Mouse (Mus musculus): ENCODE data around the gene Gm20708. TPM values are rescaled to one million over a fixed set of nuclear protein-coding genes. Genes with fewer than 3 reads are reported as not detected.
A peak's percentile ranks its signal among the peaks of the same experiment; 100 is the strongest.
"Not testable (repeated sequence)": the region's sequence is repeated elsewhere in the genome, so short reads cannot be mapped to it uniquely, and the experiment has no call there.

The Gm20708 gene
- total RNA-seq, 4 experiments from 2014 or later = 0.46 to 1.2 (median 1.1) TPM; not detected in 1

DNA sequence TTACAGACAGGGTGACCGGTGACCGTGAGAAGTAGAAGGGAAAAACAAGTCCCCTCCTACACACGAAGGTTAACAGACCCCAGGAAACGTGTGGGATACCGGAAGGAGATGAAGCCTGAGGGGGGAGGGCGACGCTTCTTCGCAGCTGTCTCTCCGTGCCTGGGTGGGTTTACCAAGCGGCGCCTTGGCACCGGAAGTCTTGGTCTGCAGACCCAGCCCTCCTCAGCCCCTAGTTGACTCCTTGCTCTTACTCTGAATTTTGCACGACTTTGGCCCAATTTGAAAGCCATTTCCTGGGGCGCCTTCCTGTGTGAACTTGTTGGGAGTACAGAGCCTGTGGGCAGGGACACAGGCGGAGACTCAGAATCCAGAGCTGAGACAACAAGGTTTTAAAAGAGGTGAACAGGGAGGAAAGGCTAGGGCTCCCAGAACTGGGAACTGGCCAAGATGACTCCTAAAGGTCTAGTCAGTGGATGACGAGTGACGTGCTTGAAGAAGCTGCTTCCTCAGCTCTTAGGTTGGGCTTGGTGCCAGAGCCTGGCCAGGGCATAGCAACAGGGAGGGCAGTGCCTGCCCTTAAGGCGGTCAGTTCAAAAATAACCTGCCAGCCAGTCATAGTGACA is 28.2 kb upstream of the Gm20708 start:
- peak in 1 of 2 experiments; percentile 67 for DNase-seq (ENCODE audit: low spot score in 2 of 2)

DNA sequence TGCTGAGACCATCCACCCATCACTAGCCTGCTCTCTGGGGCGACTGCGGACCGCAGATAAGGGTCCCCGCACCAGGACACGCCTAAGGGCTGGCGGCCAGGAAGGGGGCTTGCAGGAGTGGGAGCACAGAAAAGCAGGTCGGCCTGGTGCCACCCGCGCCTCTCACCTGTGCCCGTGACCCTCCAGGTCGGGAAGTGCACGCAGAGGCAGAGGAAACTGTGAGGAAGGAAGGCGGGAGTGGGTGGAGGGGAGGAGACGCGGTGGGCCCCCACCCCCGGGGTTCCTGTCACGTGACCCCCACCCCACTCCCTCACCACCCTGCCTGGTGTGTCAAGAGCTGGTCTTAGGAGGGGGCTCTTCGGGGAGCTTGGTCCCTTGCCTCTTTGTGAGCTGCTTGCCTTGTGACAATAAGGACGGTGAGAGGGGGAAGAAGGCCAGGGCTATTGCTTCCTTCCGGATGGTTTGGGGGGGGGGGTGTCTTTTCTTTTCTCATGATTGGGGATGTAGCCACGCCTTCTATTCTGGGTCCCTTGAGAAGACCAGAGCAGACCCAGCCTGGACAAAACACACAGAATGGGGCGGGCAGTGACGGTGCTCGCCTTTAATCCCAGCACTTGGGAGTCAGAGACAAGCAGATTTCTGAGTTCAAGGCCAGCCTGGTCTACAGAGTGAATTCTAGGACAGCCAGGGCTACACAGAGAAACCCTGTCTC is 27.3 kb upstream of the Gm20708 start, which contains the start of the genes Tmc8 and Tmc6:
Gene Tmc8, plus strand, starts transcription at position 84 of the 712 bp plus-strand sequence.
Gene Tmc6, minus strand, starts transcription at position 206 of the 712 bp plus-strand sequence.
- no peak for DNase-seq (ENCODE audit: low spot score in 2 of 2)

DNA sequence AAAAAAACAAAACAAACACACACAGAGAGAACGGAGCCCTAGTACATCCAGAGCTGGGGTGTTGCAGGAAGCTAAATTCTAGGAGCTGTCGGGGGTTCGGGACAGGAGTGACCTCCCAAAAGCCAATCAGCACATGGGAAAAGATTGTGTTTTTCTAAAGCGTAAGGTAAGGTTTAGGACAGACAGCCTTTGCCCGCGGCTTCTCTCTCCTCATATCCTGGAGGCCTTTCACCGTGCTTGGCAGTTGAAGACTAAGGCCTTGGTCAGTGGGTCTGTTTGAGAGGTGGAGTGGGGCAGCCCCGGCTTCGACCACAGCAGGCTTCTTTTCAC is 26.8 kb upstream of the Gm20708 start:
- no peak for DNase-seq (ENCODE audit: low spot score in 2 of 2)

DNA sequence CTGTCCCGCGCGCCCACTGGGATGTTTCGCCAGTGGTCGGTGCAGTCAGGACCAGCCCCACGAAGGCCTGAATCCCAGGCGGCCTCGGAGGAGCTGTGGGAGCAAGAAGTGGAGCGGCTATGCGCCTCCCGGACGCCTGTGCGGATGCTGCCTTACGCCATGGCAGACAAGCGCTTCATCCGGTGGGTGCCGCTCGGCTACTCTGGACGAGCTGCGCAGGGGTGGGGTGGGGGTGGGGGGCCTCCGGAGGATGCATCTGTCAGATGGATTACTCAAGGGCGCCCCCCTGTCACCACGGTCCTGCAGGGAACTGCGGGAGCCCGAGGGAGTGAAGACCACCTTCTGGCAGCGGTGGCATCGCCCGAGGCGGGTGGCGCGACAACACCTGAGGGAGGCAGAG is 26.4 kb upstream of the Gm20708 start:
- no peak for DNase-seq (ENCODE audit: low spot score in 2 of 2)

DNA sequence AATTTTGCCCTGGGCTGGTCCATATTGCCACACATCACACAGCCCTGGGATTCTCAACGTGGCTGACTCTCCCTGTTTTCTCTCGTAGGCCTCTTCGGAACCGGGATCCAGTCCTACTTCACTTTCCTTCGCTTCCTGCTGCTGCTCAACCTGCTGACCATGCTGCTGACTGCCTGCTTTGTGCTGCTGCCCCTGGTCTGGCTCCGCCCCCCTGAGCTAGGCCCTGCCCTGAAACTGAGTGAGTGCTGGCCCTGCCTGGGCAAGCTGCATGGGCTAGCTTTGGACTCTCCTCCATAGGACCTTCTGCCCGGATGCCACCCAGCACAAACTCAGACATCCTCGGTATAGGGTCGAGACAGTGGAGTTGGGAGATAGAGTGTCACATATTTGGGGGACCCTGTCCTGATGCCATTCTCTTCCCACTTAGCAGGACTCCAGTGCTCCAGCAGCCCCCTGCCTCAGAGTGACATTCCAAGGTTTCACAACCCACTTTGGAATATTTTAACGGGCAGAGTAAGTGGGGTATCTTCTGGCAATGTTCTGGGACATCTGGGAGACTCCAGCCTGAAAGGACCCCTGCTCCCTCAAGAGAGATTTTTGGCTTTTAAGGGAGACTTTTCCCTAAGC is 25.7 kb upstream of the Gm20708 start:
- no peak for DNase-seq (ENCODE audit: low spot score in 2 of 2)

DNA sequence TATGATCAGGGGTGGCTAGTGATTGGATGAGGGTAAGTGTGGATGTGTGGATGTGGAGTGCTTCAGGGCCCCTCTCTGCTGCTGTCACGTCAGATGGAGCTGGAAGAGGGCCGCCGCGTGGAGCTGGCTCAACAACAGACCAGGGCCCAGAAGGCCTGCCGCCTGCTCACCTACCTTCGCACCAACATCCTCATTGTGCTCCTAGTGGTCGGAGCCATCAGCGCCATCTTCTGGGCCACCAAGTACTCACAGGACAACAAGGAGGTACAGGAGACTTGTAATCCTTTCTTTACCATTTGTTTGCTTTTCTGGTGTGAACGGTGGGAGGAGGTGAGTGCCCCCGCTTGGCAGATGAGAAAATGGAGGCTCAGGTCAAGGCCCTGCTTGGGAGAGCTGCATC is 23.2 kb upstream of the Gm20708 start:
- peak in 1 of 2 experiments; percentile 48 for DNase-seq (ENCODE audit: low spot score in 2 of 2)

DNA sequence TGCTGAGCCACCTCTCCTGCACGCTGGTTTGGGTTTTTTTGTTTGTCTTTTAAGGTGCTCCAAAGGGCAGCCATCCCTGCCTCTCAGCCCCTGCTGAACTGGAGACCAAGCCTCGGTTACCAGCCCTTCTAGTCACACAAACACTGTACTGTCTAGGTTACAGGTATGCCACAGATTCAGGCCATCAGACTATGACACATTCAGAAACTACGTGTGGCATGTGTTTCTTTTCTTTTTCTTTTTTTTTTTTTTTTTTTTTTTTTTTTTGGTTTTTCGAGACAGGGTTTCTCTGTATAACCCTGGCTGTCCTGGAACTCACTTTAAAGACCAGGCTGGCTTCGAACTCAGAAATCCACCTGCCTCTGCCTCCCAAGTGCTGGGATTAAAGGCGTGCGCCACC is 21.0 kb upstream of the Gm20708 start:
- DNase-seq (ENCODE audit: low spot score in 2 of 2) = not testable (repeated sequence)

DNA sequence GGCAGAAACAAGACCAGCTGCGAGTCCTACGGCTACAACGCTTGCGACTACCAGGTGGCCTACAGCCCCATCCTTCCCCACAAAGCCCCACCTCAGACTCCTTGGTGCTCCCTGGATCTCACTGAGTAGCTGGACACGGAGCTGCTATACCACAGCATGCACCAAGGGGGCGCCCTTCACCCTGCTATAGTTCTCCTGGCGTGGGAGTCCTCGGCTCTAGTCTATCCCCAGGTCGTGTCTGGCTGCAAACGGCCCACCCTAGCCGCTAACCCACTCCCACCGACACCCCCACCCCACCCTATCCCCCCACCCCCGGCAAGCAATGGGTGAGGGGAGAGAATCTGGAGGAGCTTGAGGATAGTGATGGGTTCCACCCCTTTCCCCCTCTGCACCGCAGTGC is 19.2 kb upstream of the Gm20708 start:
- peak in 1 of 2 experiments; percentile 68 for DNase-seq (ENCODE audit: low spot score in 2 of 2)

DNA sequence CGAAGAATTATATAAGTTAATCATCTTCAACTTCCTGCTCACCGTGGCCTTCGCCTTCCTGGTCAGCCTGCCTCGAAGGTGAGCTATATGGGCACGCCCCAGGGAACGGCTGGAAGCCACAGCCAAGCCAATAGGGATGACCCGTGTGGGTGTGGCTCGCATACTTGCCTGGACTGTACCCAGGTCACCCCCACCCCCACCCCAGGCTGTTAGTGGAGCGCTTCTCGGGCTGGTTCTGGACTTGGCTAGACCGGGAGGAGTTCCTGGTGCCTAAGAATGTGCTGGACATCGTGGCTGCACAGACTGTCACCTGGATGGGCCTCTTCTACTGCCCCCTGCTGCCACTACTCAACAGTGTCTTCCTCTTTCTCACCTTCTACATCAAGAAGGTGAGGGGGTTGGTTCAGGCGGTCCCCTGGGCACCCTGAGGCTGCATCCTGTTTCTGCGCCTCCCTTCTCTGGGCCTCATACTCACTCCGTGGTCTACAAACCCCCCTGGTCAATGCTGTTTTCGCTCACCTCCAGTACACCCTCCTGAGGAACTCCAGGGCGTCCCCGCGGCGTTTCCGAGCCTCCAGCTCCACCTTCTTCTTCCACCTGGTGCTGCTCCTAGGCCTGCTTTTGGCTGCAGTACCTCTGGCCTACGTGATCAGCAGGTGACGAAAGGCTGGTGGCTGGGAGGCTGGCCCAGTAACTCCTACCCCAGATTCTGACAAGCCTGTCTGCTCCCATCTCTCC is 18.6 kb upstream of the Gm20708 start:
- no peak for DNase-seq (ENCODE audit: low spot score in 2 of 2)

DNA sequence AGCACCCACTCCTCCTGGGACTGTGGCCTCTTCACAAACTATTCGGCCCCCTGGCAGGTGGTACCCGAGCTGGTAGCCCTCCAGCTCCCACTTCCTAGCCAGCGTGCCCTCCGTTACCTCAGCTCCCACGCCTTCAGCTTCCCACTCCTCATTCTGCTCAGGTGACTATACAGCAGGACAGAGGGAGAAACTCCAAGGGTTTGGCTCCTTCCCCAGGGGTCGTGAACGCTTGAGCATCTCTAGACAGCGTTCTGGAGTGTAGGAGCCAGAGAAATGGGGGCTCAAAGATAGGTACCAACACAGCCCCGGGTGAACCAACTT is 18.1 kb upstream of the Gm20708 start:
- DNase-seq (ENCODE audit: low spot score in 2 of 2) = no peak

DNA sequence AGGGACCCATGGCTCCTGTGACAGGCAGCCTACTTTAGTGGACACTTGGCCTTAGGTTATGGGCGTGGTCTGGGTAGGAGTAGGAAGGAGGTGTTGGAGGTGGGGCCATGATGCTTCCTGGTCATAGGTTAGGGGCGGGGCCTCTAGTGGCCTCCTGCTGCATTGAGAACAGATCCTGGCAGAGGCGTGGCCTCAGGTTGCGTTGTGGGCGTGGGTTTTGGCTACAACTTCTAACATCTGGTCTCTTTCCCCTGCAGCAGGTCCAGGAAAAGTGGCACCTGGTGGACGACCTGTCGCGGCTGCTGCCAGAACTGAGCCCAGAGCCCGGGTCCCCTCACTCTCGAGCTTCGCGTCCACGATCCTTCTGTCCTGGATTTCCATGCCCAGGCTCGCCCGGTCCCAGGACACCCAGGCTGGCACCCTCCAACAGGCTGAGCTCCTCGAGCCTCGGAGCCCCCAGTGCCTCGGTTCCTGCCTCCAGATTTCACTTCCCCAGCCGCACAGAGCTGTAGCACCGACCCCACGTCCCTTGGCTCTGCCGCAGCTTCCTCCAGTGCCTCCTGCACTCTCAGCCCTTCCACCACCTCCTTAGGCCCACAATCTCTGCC is 17.1 kb upstream of the Gm20708 start:
- DNase-seq (ENCODE audit: low spot score in 2 of 2) = no peak

DNA sequence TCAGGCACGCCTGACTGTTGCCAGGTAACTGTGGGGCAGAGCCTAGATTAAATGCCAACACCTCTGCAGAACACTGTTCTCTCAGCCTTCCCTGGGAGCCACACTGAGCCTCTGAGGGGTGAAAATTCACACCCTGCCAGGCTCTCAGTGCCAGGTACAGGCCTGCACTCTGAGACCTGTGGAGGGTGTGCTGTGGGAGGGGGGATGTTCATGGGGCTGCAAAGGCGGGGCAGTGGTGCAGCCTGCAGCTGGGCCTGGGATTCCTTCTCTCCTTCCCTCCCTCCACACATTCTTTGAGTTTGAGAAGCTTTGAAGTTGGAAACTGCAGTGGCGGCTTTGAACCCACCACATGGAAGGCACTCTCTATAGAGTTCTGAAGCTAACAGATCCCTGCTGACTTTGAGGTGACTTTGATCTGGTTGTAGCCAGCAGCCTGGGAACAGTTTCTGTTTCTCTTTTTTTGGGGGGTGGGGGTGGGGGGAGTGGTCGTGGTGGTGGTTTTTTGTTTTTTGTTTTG is 15.4 kb upstream of the Gm20708 start:
- no peak for DNase-seq (ENCODE audit: low spot score in 2 of 2)

DNA sequence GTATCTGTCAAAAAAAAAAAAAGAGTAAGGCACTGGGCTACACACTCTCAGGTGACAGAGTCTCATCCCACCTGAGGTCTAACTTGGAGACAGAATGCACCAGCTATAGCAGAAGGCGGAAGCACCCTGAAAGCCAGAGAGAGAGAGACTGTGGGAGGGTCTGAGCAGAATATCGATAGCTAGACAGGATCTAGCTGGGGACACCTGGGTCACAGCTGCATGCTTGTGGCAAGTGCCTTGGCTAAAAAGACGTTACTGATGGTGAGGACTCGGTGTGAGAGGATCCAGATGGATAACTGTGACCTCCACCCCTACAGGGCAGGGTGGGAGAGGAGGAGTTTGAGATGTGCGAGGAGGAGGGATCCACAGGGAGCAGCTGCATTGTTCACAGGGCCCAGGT is 12.5 kb upstream of the Gm20708 start:
- no peak for DNase-seq (ENCODE audit: low spot score in 2 of 2)

DNA sequence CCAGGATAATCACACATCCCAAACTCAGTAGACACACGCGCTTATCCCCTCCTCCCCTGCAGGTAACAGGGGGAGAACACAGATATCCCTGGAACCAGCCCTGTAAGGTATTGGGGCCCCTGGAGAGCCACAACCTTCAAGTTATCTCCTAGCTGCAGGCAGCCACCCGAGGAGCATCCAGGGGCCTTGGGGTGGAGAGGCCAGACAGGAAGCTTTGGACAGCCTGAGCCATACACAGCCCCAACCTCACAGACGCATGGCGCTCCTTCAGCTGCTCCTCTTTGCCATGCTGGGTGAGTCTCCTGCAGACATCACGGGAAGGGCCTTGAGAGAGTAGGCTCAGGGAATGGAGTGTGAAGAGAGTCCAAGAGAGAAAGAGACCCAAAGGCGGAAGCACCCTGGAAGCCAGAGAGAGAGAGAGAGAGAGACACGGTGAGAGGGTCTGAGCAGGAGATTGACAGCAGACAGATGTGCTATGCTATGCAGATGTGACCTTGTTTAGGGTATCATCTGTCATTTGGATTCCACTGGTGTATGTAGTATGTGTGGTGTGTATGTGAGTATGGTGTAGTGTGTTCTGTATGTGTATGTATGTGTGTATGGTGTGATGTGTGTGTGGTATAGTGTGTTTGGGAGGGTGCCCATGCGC is 11.8 kb upstream of the Gm20708 start, which contains the start of gene 6030468B19Rik:
Gene 6030468B19Rik, plus strand, starts transcription at position 150 of the 649 bp plus-strand sequence.
- DNase-seq (ENCODE audit: low spot score in 2 of 2) = no peak

DNA sequence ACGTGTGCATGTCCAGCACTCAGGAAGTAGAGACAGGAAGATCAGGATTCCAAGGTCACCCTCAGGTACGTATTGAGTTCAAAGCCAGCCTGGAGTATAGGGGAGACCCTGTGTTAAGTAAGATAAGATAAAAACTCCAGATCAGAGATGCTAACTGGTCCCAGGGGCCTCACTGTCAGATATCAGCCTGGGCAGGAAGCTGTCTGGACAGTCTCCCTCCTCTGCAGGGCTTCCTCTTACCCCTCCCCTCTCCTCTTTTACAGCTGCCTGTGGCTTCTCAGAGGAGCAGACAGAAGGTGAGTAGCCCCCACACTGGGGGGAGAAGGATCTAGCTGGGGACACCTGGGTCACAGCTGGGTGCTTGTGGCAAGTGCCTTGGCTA is 11.3 kb upstream of the Gm20708 start:
- DNase-seq (ENCODE audit: low spot score in 2 of 2) = no peak

DNA sequence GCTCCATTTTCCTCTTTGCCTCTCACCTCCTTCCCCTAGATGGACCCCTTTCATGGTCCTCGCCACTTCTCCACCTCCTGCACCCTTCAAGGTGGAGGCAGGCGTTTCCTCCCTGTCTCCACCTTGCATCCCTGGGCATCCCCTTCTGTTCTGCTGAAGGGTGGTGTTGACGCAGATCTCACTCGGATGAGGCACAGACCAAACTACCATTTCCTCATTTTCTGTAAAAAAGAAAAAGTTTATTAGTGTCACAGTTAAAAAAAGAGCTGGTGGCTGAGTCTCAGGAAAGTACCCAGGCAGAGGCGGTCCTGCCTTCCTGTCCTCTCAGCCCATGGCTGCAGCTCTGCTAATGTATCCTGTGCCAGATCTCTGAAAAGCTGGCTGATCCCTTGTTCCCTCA is 10.3 kb upstream of the Gm20708 start:
- no peak for DNase-seq (ENCODE audit: low spot score in 2 of 2)

DNA sequence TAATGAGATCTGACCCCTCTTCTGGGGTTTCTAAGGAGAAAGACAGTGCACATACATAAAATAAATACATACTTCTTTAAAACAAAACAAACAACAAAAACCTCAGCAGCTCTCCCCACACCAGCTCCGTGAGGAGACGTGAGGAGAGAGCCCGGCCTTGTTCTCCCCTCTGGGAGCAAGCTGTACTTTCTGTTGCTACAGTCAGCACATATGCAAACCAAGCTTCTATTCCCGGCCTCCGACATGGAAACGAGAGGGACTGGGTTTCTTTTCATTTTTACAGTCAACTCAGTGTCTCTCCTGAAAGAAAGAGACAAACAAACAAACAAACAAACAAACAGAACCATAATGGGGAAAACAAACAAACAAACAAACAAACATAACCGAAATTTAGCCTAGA is 9.4 kb upstream of the Gm20708 start:
- no peak for DNase-seq (ENCODE audit: low spot score in 2 of 2)

DNA sequence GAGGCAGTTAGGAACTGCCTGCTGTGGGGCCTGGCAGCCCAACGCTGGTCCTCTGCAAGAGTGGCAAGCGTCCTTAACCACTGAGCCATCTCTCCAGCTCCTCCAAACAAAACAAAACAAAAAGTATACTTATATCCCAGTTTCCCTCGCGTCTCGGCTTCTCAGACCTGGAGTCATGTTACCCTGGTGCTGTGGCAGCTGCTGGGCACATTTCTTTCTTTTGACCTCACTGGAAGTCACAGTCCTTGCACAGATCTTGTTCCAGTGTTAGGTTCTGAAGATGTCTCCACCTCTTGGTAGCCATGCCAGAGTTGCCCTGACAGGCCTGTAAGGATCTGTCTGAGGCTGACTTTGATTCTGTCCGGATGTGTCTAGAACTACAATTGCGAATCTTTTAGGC is 7.8 kb upstream of the Gm20708 start:
- DNase-seq (ENCODE audit: low spot score in 2 of 2) = no peak

DNA sequence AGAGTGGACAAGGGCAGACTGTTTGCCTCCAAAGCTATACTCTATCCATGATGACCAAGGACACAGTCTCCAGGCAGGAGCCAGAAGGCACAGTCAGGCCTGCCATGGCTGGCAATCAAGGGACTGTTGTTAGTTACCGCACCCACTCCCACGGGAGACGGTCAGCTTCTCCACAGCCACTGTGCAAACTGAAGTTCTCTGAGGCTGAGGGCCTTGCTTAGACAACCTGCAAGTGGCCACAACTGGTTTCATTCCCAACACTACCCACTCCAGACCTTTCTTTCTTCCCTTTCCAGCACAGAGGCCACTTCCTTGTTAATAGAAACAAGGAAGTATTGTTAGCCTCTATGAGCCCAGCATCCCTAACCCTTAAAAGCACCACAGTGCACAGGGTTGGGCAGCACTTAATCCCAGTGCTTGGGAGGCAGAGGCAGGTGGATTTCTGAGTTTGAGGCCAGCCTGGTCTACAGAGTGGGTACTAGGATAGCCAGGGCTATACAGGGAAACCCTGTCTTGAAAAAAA is 6.2 kb upstream of the Gm20708 start:
- DNase-seq (ENCODE audit: low spot score in 2 of 2) = no peak

DNA sequence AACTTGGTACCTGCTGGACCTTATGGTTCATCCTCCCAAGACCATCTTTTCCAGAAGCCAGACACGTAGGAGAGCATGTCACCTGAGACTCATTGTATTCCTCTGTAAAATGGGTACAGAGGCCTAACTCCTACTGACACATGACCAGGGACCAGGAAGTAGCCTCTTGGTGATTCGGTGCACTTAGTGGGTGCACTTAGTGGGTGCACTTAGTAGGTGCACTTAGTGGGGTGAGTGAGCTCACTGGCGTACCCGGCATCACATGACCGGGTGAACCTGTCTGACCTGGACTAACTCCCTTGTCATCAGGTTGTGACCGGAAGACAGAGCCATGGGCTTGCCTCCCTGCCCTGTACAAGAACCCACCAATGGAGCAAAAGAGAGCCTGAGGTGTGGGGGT is 2.7 kb upstream of the Gm20708 start:
- no peak for DNase-seq (ENCODE audit: low spot score in 2 of 2)

All from gastrocnemius, adult 8-10 months (tissue).